Mouse (Mus musculus) C2C12 (cell line): ENCODE results near the gene Ctrc. TPM values are rescaled to one million over a fixed set of nuclear protein-coding genes. Genes with fewer than 3 reads are reported as not detected.

ENCODE experiments used
- H3K27me3 ChIP-seq: one replicate; pipeline ENCODE4 v1.6.1; 2011; ENCODE audit not compliant: control insufficient read depth, insufficient read depth, insufficient read length
- H3K36me3 ChIP-seq: one replicate; pipeline ENCODE4 v1.6.1; 2011; ENCODE audit not compliant: control insufficient read depth, insufficient read depth
- H3K4me3 ChIP-seq: one replicate; pipeline ENCODE4 v1.5.1; 2011; ENCODE audit warnings: mild to moderate bottlenecking, control low read depth; ENCODE audit not compliant: poor library complexity, insufficient read depth, severe bottlenecking
- H3K79me2 ChIP-seq: one replicate; pipeline ENCODE4 v1.6.1; 2011; ENCODE audit not compliant: control insufficient read depth, insufficient read depth
- H3K79me3 ChIP-seq: one replicate; pipeline ENCODE4 v1.6.1; 2011; ENCODE audit warnings: low read depth, control low read depth
- H3ac ChIP-seq: one replicate; pipeline ENCODE3; 2011; ENCODE audit warnings: low read depth; ENCODE audit not compliant: control insufficient read depth, insufficient read length
- CEBPB ChIP-seq: IDR thresholded peaks from one replicate; pipeline ENCODE4 v1.6.1; 2011; ENCODE audit warnings: low read depth, mild to moderate bottlenecking, control low read depth, moderate library complexity
- CTCF ChIP-seq: IDR thresholded peaks from one replicate; pipeline ENCODE4 v1.5.1; 2011; ENCODE audit not compliant: control insufficient read depth, insufficient read depth, insufficient read length
- FOSL1 ChIP-seq: IDR thresholded peaks from one replicate; pipeline ENCODE4 v1.8.0; 2011; ENCODE audit warnings: mild to moderate bottlenecking, low read length; ENCODE audit not compliant: poor library complexity, insufficient read depth, severe bottlenecking
- MAX ChIP-seq: IDR thresholded peaks from one replicate; pipeline ENCODE4 v1.6.1; 2011; ENCODE audit warnings: mild to moderate bottlenecking, control low read depth
- MYOD1 ChIP-seq: IDR thresholded peaks from one replicate; pipeline ENCODE4 v1.6.1; 2011; ENCODE audit warnings: low read depth; ENCODE audit not compliant: control insufficient read depth, insufficient read length
- MYOG ChIP-seq: IDR thresholded peaks from one replicate; pipeline ENCODE4 v1.6.1; 2011; ENCODE audit not compliant: control insufficient read depth, insufficient read length; ENCODE audit errors: extremely low read depth
- USF1 ChIP-seq: IDR thresholded peaks from one replicate; pipeline ENCODE4 v1.6.1; 2011; ENCODE audit warnings: low read depth, mild to moderate bottlenecking, control low read depth, moderate library complexity
- polyA plus RNA-seq: library from polyadenylated mRNA; unstranded; fragments of >200 nt; fragmentation: generic; extraction: Trizol; gene quantifications from one replicate; pipeline ENCODE4 v1.2.1, GENCODE M21; 2012; ENCODE audit warnings: missing spikeins

The Ctrc gene
- polyA plus RNA-seq, 1 experiment = not detected

DNA sequence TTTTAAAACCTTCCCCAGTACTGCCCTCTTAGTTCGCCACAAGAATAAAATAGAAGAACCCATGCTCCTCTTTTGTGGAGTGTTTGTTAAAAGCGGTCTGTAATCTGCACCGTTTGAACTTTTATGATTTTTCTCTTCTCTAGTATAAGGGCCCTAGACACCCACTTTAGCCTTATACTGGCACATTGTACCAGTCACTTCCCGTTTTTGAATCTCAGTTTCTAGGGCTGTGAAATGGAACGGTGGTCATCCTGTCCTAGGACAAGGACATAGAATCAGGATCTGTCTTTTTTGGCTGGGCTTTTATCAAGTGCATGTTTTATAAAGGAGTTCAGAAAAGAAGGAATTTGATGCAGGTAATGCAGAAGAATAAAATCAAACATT lies 52.0 kb downstream of the Ctrc start:
- Histone ChIP-seq H3K79me2 (peaks cover 20% of the 10 kb centered on the region), H3K79me3 (peaks cover 2% of the 10 kb centered on the region), H3K4me3 (peak overlapping the region; percentile 62), H3K27me3 (no peaks in the 10 kb centered on the region), H3ac (peak overlapping the region; percentile 85), H3K36me3 (peaks cover 4% of the 10 kb centered on the region)
- TF ChIP-seq MYOD1 = no peak
- no peak for TF ChIP-seq MYOG
- TF ChIP-seq CTCF = no peak
- no peak for TF ChIP-seq MAX
- TF ChIP-seq FOSL1 = no peak
- TF ChIP-seq CEBPB = no peak
- no peak for TF ChIP-seq USF1

DNA sequence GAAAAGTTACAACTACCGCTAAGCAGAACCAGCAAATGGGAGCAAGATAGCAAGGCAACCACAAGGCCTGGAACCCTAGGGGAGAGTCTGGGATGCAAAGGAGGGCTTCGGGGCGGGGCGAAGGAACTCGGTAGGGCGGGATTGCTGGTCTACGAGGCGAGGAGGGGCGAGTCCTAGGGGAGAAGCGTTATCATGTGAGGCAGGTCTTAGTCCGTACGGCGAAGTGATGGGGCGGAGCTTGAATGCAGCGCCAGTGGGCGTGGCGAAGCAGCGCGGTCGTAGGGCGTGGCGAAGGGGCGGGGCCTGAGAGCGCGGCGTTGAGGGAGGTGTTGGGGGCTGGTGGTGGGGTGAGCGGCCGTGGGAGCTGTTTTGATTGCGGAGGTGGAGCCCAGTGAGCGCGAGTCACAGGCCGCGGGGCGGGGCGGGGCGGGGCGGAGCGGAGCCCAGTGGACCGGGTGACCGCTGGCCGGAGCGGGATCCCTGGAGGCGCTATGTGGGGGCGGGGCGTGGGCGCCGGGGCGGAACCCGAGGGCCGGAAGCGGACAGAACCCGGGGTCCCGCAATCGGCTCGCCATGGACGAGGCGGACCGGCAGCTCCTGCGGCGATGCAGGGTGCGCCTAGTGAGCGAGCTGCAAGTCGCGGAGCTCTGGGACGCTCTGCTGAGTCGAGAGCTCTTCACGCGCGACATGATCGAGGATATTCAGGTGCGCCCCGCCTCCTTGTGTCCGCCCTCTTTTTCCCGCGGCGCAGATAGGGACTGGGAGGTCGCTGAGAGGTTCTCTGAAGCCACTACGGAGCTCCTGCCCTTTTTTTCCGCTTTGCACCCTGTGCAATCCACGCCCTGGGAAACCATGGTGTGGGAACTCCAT lies 52.6 kb downstream of the Ctrc start, which contains the start of gene Casp9:
Casp9 (plus strand) TSS at position 331 of the 870 bp plus-strand sequence.
- H3K4me3 ChIP-seq = peak within 1 kb of the TSS; percentile 62
- no peaks in the 10 kb centered on the region for H3K27me3 ChIP-seq
- TF ChIP-seq CEBPB (no peak), MYOD1 (no peak), MYOG (no peak), FOSL1 (no peak), USF1 (no peak), CTCF (no peak), MAX (no peak)

DNA sequence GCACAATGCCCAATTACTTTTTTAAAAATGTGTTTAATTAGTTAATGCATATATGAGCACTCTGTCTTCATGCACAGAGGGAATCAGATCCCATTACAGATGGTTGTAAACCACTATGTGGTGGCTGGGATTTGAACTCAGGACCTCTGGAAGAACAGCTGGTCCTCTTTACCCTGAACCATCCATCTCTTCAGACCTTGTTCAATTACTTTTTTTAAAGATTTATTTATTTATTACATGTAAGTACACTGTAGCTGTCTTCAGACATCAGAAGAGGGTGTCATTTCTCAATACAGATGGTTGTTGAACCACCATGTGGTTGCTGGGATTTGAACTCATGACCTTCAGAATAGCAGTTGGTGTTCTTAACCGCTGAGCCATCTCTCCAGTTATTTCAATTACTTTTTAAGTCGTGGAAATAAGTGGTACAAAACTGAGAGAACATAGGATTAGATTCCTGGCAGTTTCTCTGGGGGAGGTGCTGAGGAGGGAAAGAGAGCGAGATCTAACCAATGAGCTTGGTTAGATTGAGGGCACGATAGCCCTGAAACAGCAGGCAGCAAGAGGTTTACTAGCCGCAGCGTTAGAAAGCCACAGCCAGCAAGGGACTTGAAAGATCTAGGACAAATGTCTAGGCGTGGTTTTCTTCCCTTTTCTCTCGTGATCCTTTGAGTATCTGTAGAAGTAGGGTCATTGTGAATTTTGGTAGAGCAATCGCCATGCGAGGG lies 53.4 kb downstream of the Ctrc start:
- no peaks in the 10 kb centered on the region for H3K27me3 ChIP-seq
- no peak for TF ChIP-seq MYOG
- no peak for TF ChIP-seq USF1
- TF ChIP-seq CTCF = no peak
- no peak for TF ChIP-seq FOSL1
- TF ChIP-seq CEBPB = no peak
- no peak for TF ChIP-seq MYOD1
- no peak overlapping the region for H3K4me3 ChIP-seq
- peaks cover 2% of the 10 kb centered on the region for H3K79me3 ChIP-seq
- peaks cover 4% of the 10 kb centered on the region for H3K36me3 ChIP-seq
- H3ac ChIP-seq = peak overlapping the region; percentile 1
- peaks cover 20% of the 10 kb centered on the region for H3K79me2 ChIP-seq

More for the DNA sequence above, 52.6 kb downstream of the Ctrc start, which contains the start of gene Casp9:
- peak within 1 kb of the TSS; percentile 85 for H3ac ChIP-seq
- peaks cover 4% of the 10 kb centered on the region for H3K36me3 ChIP-seq
- peaks cover 20% of the 10 kb centered on the region for H3K79me2 ChIP-seq
- peaks cover 2% of the 10 kb centered on the region for H3K79me3 ChIP-seq

DNA sequence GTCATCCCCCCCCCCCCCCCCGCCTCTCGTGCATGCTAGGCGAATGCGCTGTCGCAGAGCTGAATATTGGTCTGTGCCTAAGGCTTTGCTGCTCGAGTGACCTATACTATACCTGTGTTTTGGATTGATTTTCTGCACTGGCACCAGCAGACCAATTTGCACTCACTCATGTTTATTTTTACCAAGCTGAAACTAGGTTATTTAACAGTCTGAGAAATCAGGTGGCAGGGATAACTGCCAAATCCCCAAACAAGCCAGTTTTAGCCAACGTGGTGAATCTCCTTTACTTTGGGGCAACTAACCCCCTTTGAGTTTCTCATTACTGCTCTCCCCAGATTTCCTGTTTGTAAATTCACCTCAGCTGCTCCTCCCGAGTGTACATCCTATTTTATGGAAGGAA lies 54.2 kb downstream of the Ctrc start:
- H3ac ChIP-seq = no peak overlapping the region
- no peak overlapping the region for H3K4me3 ChIP-seq
- peaks cover 2% of the 10 kb centered on the region for H3K79me3 ChIP-seq
- H3K79me2 ChIP-seq = peaks cover 20% of the 10 kb centered on the region
- H3K36me3 ChIP-seq = peaks cover 4% of the 10 kb centered on the region
- H3K27me3 ChIP-seq = no peaks in the 10 kb centered on the region
- no peak for TF ChIP-seq MAX
- TF ChIP-seq CTCF = no peak
- no peak for TF ChIP-seq USF1
- no peak for TF ChIP-seq CEBPB
- no peak for TF ChIP-seq MYOD1
- TF ChIP-seq MYOG = no peak
- TF ChIP-seq FOSL1 = no peak

DNA sequence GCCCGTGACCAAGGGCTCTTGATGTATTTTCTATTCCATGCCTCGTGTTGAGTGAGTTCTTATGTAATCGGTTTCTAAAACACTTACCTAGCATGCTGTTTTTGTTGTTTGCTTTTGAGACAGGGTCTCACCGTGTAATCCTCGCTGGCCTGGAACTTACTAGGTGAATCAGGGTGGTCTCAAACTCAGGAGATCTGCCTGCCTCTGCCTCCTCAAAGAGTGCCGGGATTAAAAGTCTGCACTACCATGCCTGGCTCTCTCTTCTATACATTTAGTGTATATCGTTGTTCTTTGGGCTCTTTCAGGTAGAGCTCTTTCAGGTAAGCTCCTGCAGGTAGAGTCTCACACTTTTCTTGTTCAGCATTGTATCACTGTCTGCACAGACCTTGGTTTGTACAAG lies 54.7 kb downstream of the Ctrc start:
- Histone ChIP-seq H3K79me2 (peaks cover 20% of the 10 kb centered on the region), H3K79me3 (peaks cover 2% of the 10 kb centered on the region), H3K36me3 (peaks cover 4% of the 10 kb centered on the region), H3K27me3 (no peaks in the 10 kb centered on the region), H3ac (no peak overlapping the region), H3K4me3 (no peak overlapping the region)
- no peak for TF ChIP-seq CTCF
- TF ChIP-seq MYOD1 = no peak
- TF ChIP-seq MAX = no peak
- TF ChIP-seq MYOG = no peak
- TF ChIP-seq USF1 = no peak
- no peak for TF ChIP-seq FOSL1
- TF ChIP-seq CEBPB = no peak
